In the genomic region with DNA sequence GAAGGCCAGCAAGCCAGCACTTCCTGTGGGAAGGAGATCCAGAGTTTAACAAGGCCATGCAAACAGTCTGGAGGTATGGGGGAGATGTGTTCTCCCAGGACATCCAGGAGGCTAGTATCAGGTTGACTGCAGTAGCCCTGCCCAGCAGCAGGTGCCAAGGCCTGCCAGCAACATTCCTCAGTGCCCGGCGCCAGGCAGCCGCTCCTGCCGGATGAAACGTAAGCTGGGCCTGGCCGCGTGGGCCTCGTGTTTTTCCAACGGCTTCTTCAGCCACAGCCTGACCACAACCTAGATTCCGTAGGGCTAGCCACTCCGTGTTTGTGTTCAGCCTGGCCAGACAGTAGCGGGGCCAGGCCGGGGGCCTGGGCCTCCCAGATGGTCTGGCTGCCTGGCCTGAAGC, we compare ENCODE assay signal across 21 mouse cellular contexts. TPM values are rescaled to one million over a fixed set of nuclear protein-coding genes. Genes with fewer than 3 reads are reported as not detected.
DNase-seq lines count a peak whose midpoint lies in the region; ATAC-seq and TF ChIP-seq lines count a peak whose summit lies in the region.
"Had no signal": no experiment of that assay in that cellular context is flagged by ENCODE, and none has a peak within 500 bp of the region (broad histone marks: within the 10 kb centered on the region; RNA-seq: fewer than 3 reads in every experiment).

No protein-coding gene starts in this region.

- peaks cover 6% of the 10 kb centered on the region; the same call in 1 of the 2 replicates for H3K4me1 ChIP-seq in heart, embryonic 13.5 days
- H3K4me1 ChIP-seq in midbrain, embryonic 10.5 days, result peaks cover 3% of the 10 kb centered on the region; the same call in 1 of the 2 replicates
- no peaks in the 10 kb centered on the region for H3K4me1 ChIP-seq in limb, embryonic 10.5 days
- H3K4me1 ChIP-seq: hindbrain, embryonic 15.5 days; midbrain, embryonic 12.5 days had no signal

- no peak for TF ChIP-seq CTCF in gastrocnemius, adult 2 months (IDR thresholded peaks at IDR 0.05)

- ATAC-seq in heart, embryonic 13.5 days (ENCODE audit: extremely low read depth, insufficient number of reproducible peaks, low FRiP score, low TSS enrichment), result no peak
- ATAC-seq: activated CD4-positive, CD25-positive, alpha-beta regulatory T cell, adult 4 months; CD4-positive, CD25-positive, alpha-beta regulatory T cell, adult 4 months; inflammation-experienced regulatory T-cells, adult 6 months had no signal

- no peak overlapping the region for H3K27ac ChIP-seq in heart, embryonic 13.5 days (replicated peaks)
- peak overlapping the region; percentile 85 for H3K27ac ChIP-seq in gastrocnemius, adult 2 months
- no peak overlapping the region for H3K27ac ChIP-seq in midbrain, embryonic 10.5 days (replicated peaks)
- H3K27ac ChIP-seq in limb, embryonic 10.5 days, result no peak overlapping the region
- H3K27ac ChIP-seq: hindbrain, embryonic 15.5 days; layer of hippocampus, adult 2 months; liver, embryonic 14.5 days; midbrain, embryonic 12.5 days had no signal

- H3K9me3 ChIP-seq in heart, embryonic 13.5 days, result no peaks in the 10 kb centered on the region
- no peaks in the 10 kb centered on the region for H3K9me3 ChIP-seq in midbrain, embryonic 10.5 days (replicated peaks)
- H3K9me3 ChIP-seq in limb, embryonic 10.5 days (replicated peaks), result no peaks in the 10 kb centered on the region
- H3K9me3 ChIP-seq: hindbrain, embryonic 15.5 days; midbrain, embryonic 12.5 days had no signal

- H3K9ac ChIP-seq in heart, embryonic 13.5 days, result peak overlapping the region; percentile 5; the same call in 1 of the 2 replicates
- H3K9ac ChIP-seq: hindbrain, embryonic 15.5 days; liver, embryonic 14.5 days; midbrain, embryonic 12.5 days had no signal

- H3K4me2 ChIP-seq in heart, embryonic 13.5 days, result no peak overlapping the region
- H3K4me2 ChIP-seq: heart, embryonic 11.5 days; hindbrain, embryonic 15.5 days; midbrain, embryonic 12.5 days had no signal

- H3K4me3 ChIP-seq in heart, embryonic 13.5 days, result no peak overlapping the region
- H3K4me3 ChIP-seq in gastrocnemius, adult 2 months, result peak overlapping the region; percentile 30
- H3K4me3 ChIP-seq in midbrain, embryonic 10.5 days, result no peak overlapping the region
- no peak overlapping the region for H3K4me3 ChIP-seq in limb, embryonic 10.5 days
- H3K4me3 ChIP-seq: hindbrain, embryonic 15.5 days; layer of hippocampus, adult 2 months; midbrain, embryonic 12.5 days had no signal

- H3K36me3 ChIP-seq in heart, embryonic 13.5 days, result no peaks in the 10 kb centered on the region
- H3K36me3 ChIP-seq in midbrain, embryonic 10.5 days, result peaks cover 33% of the 10 kb centered on the region
- no peaks in the 10 kb centered on the region for H3K36me3 ChIP-seq in limb, embryonic 10.5 days
- H3K36me3 ChIP-seq: hindbrain, embryonic 15.5 days had no signal

- peaks cover 65% of the 10 kb centered on the region for H3K27me3 ChIP-seq in heart, embryonic 13.5 days (replicated peaks)
- H3K27me3 ChIP-seq in midbrain, embryonic 10.5 days (ENCODE audit: low read depth, poor library complexity, severe bottlenecking), result peaks cover 52% of the 10 kb centered on the region
- H3K27me3 ChIP-seq in limb, embryonic 10.5 days (ENCODE audit: low read depth, poor library complexity, severe bottlenecking), result peaks cover 64% of the 10 kb centered on the region

- intact Hi-C loops in heart, postnatal 14 days (cut with DNase I), result loop anchor here (2.0 to 5.0 kb wide), 2 partner anchors 14 to 43 kb away; no protein-coding TSS in a partner anchor
- intact Hi-C loops in gastrocnemius, adult 2 months (cut with DNase I), result loop anchor here (1.0 to 10.0 kb wide), 3 partner anchors 17 to 250 kb away; a partner anchor contains a TSS
- intact Hi-C loops in gastrocnemius, postnatal 36 days (cut with DNase I), result no loop called here

- DNase-seq in heart, postnatal 14 days, result no peak
- peak; percentile 22 for DNase-seq in 3T3-L1 (ENCODE audit: low read depth, low spot score)
- peak; percentile 88 for DNase-seq in gastrocnemius, adult 2 months
- peak; percentile 48 to 64 for DNase-seq in gastrocnemius, postnatal 36 days
- no peak for DNase-seq in midbrain, embryonic 10.5 days (ENCODE audit: low spot score)
- DNase-seq in limb, embryonic 10.5 days (ENCODE audit: low spot score), result no peak
- no peak for DNase-seq in spleen, postnatal 36 days (ENCODE audit: low spot score in 2 of 2)
- DNase-seq: kidney, adult 11 months; right cerebral cortex, postnatal 25 days had no signal

- WGBS in heart, embryonic 13.5 days, result 76% methylated on average over 13 of the region's 13 CpGs
- 84% methylated on average over 13 of the region's 13 CpGs for WGBS in midbrain, embryonic 10.5 days
- WGBS in limb, embryonic 10.5 days, result 86% methylated on average over 13 of the region's 13 CpGs

RNA-seq across cellular contexts. Expression of a gene that starts 12.8 kb away (rescaled TPM):
- polyA plus RNA-seq in heart, embryonic 13.5 days (2015; fragmentation: Nextera tagmentation; extraction: Ambion mirVana), result 0.55 and 0.56 TPM in 2 replicates
- total RNA-seq in heart, postnatal 14 days (2021), result 1 to 10 TPM; 1.7 TPM
- total RNA-seq in gastrocnemius, adult 2 months (2021), result 10 to 100 TPM in 1 of 2 experiments, 1 to 10 TPM in 1; 3.5 to 18.9 TPM
- 10 to 100 TPM in 1 of 2 experiments, 1 to 10 TPM in 1; 9.3 to 11.0 TPM for total RNA-seq in gastrocnemius, postnatal 36 days (2021)
- 0.47 TPM in 2 replicates for polyA plus RNA-seq in midbrain, embryonic 10.5 days (2016; fragmentation: Nextera tagmentation; extraction: Ambion mirVana)
- polyA plus RNA-seq in limb, embryonic 10.5 days (2016; fragmentation: Nextera tagmentation; extraction: Ambion mirVana), result 0.40 TPM in 2 replicates
- total RNA-seq: hematopoietic stem cell, adult 5-6 weeks; neutrophil, adult 5-6 weeks had no signal
- polyA plus RNA-seq: activated CD4-positive, CD25-positive, alpha-beta regulatory T cell, adult 4 months; CD4-positive, CD25-positive, alpha-beta regulatory T cell, adult 4 months; inflammation-experienced regulatory T-cells, adult 6 months had no signal

RNA-seq across cellular contexts. Expression of a gene that starts 27.3 kb away (rescaled TPM):
- polyA plus RNA-seq in heart, embryonic 13.5 days (2015; fragmentation: Nextera tagmentation; extraction: Ambion mirVana), result 1.9 and 2.2 TPM in 2 replicates
- not detected for total RNA-seq in heart, postnatal 14 days (2021)
- not detected for total RNA-seq in gastrocnemius, adult 2 months (2021)
- not detected for total RNA-seq in gastrocnemius, postnatal 36 days (2021)
- polyA plus RNA-seq in midbrain, embryonic 10.5 days (2016; fragmentation: Nextera tagmentation; extraction: Ambion mirVana), result 5.2 and 5.4 TPM in 2 replicates
- 5.0 and 5.9 TPM in 2 replicates for polyA plus RNA-seq in limb, embryonic 10.5 days (2016; fragmentation: Nextera tagmentation; extraction: Ambion mirVana)
- polyA plus RNA-seq: activated CD4-positive, CD25-positive, alpha-beta regulatory T cell, adult 4 months had no signal

RNA-seq across cellular contexts. Expression of a gene that starts 27.7 kb away (rescaled TPM):
- 304 and 343 TPM in 2 replicates for polyA plus RNA-seq in heart, embryonic 13.5 days (2015; fragmentation: Nextera tagmentation; extraction: Ambion mirVana)
- total RNA-seq in heart, postnatal 14 days (2021), result 100 to 1,000 TPM; 404 to 405 TPM
- total RNA-seq in gastrocnemius, adult 2 months (2021), result 100 to 1,000 TPM; 312 to 399 TPM
- 100 to 1,000 TPM; 332 to 340 TPM for total RNA-seq in gastrocnemius, postnatal 36 days (2021)
- polyA plus RNA-seq in midbrain, embryonic 10.5 days (2016; fragmentation: Nextera tagmentation; extraction: Ambion mirVana), result 173 and 174 TPM in 2 replicates
- polyA plus RNA-seq in limb, embryonic 10.5 days (2016; fragmentation: Nextera tagmentation; extraction: Ambion mirVana), result 165 and 166 TPM in 2 replicates

RNA-seq across cellular contexts. Expression of a gene that starts 27.9 kb away (rescaled TPM):
- 8.1 and 8.2 TPM in 2 replicates for polyA plus RNA-seq in heart, embryonic 13.5 days (2015; fragmentation: Nextera tagmentation; extraction: Ambion mirVana)
- total RNA-seq in heart, postnatal 14 days (2021), result 10 to 100 TPM; 10.4 to 10.7 TPM
- 10 to 100 TPM in 1 of 2 experiments, 1 to 10 TPM in 1; 9.5 to 14.5 TPM for total RNA-seq in gastrocnemius, adult 2 months (2021)
- 1 to 10 TPM; 5.7 to 9.0 TPM for total RNA-seq in gastrocnemius, postnatal 36 days (2021)
- 4.2 and 5.9 TPM in 2 replicates for polyA plus RNA-seq in midbrain, embryonic 10.5 days (2016; fragmentation: Nextera tagmentation; extraction: Ambion mirVana)
- 2.0 and 2.9 TPM in 2 replicates for polyA plus RNA-seq in limb, embryonic 10.5 days (2016; fragmentation: Nextera tagmentation; extraction: Ambion mirVana)
- total RNA-seq: hematopoietic stem cell, adult 5-6 weeks; neutrophil, adult 5-6 weeks had no signal

RNA-seq across cellular contexts. Expression of a gene that starts 42.4 kb away (rescaled TPM):
- polyA plus RNA-seq in heart, embryonic 13.5 days (2015; fragmentation: Nextera tagmentation; extraction: Ambion mirVana), result 2.4 and 3.9 TPM in 2 replicates
- total RNA-seq in heart, postnatal 14 days (2021), result under 1 TPM in 1 of 2 experiments, not detected in 1; 0.41 TPM
- total RNA-seq in gastrocnemius, adult 2 months (2021), result not detected
- total RNA-seq in gastrocnemius, postnatal 36 days (2021), result not detected
- polyA plus RNA-seq in midbrain, embryonic 10.5 days (2016; fragmentation: Nextera tagmentation; extraction: Ambion mirVana), result 42.9 and 46.0 TPM in 2 replicates
- polyA plus RNA-seq in limb, embryonic 10.5 days (2016; fragmentation: Nextera tagmentation; extraction: Ambion mirVana), result 9.2 and 9.6 TPM in 2 replicates
- total RNA-seq: heart, adult 18-20 months had no signal

Comparison
In these comparisons a context has a peak if more than half of its experiments do, and no peak if none do; other contexts are left out.
1. DNase-seq: peak in 3T3-L1 (single experiment), gastrocnemius, adult 2 months (single experiment) and gastrocnemius, postnatal 36 days (2 of 2); none in heart, postnatal 14 days (0 of 2), midbrain, embryonic 10.5 days (single experiment), limb, embryonic 10.5 days (single experiment) and spleen, postnatal 36 days (0 of 2).